ENCODE assay signal across 20 mouse cellular contexts in genomic region chr4:119775913-119776312, GRCm38 (mm10).
"Had no signal": no experiment of that assay in that cellular context is flagged by ENCODE, and none has a peak within 500 bp of the region (broad histone marks: within the 10 kb centered on the region; RNA-seq: fewer than 3 reads in every experiment).

No protein-coding gene starts in this region.

- DNase-seq: kidney, adult 9 months; kidney, postnatal 14 days; kidney, postnatal 4 days; left cerebral cortex, postnatal 4 days; liver, postnatal 0 days; lung, embryonic 14.5 days; right cerebral cortex, postnatal 25 days; spleen, adult 18-20 months; thymus, postnatal 25 days had no signal

- H3K4me3 ChIP-seq: limb, embryonic 12.5 days; limb, embryonic 15.5 days; midbrain, embryonic 12.5 days; myocyte; neural tube, embryonic 13.5 days; stomach, embryonic 15.5 days had no signal

- ATAC-seq: liver, postnatal 0 days; lung, postnatal 0 days; midbrain, embryonic 16.5 days had no signal

- H3K27me3 ChIP-seq: limb, embryonic 12.5 days; limb, embryonic 15.5 days; midbrain, embryonic 12.5 days; neural tube, embryonic 13.5 days; stomach, embryonic 15.5 days had no signal

- H3K27ac ChIP-seq: limb, embryonic 12.5 days; limb, embryonic 15.5 days; liver, embryonic 14.5 days; macrophage; midbrain, embryonic 12.5 days; neural tube, embryonic 13.5 days; stomach, embryonic 15.5 days had no signal

- H3K4me2 ChIP-seq: limb, embryonic 12.5 days; limb, embryonic 15.5 days; liver, embryonic 11.5 days; lung, embryonic 14.5 days; midbrain, embryonic 12.5 days; neural tube, embryonic 13.5 days; stomach, embryonic 15.5 days had no signal

- H3K4me1 ChIP-seq: limb, embryonic 12.5 days; limb, embryonic 15.5 days; midbrain, embryonic 12.5 days; neural tube, embryonic 13.5 days; stomach, embryonic 15.5 days had no signal

- H3K9ac ChIP-seq: limb, embryonic 12.5 days; limb, embryonic 15.5 days; liver, embryonic 14.5 days; liver, postnatal 0 days; lung, embryonic 14.5 days; midbrain, embryonic 12.5 days; neural tube, embryonic 13.5 days; stomach, embryonic 15.5 days had no signal

- H3K9me3 ChIP-seq: limb, embryonic 12.5 days; limb, embryonic 15.5 days; midbrain, embryonic 12.5 days; neural tube, embryonic 13.5 days; stomach, embryonic 15.5 days had no signal

- H3K36me3 ChIP-seq: limb, embryonic 12.5 days; limb, embryonic 15.5 days; midbrain, embryonic 12.5 days; neural tube, embryonic 13.5 days; stomach, embryonic 15.5 days had no signal
